Mouse (Mus musculus) liver, embryonic 11.5 days (tissue): ENCODE results near the gene Ints14. TPM values are rescaled to one million over a fixed set of nuclear protein-coding genes. Genes with fewer than 3 reads are reported as not detected.

Source experiments
- ATAC-seq: fragments of 200-750 bp; cut with Nextera tagmentation; replicated peaks from 2 replicates; pipeline ENCODE4 v1.8.0; 2017; ENCODE audit warnings: moderate number of reproducible peaks, mild to moderate bottlenecking, moderate TSS enrichment, moderate library complexity; ENCODE audit not compliant: low FRiP score
- DNase-seq: peaks from one replicate; pipeline ENCODE4 v3.0.0-alpha.2; 2017; ENCODE audit warnings: low spot score
- H3K27ac ChIP-seq: fragments of 300-500 bp; sonication (generic); 2 replicates; pipeline ENCODE4 v1.5.1; 2014; ENCODE audit warnings: mild to moderate bottlenecking, low read depth, low read length, control low read depth
- H3K27me3 ChIP-seq: fragments of 300-500 bp; sonication (generic); replicated peaks from 2 replicates; pipeline ENCODE4 v1.6.1; 2014; ENCODE audit warnings: low read length, mixed read lengths; ENCODE audit not compliant: control insufficient read depth, insufficient read depth
- H3K36me3 ChIP-seq: fragments of 300-500 bp; sonication (generic); 2 replicates; pipeline ENCODE4 v1.6.1; 2014; ENCODE audit warnings: mild to moderate bottlenecking, low read length, moderate library complexity, mixed read lengths; ENCODE audit not compliant: control insufficient read depth, insufficient read depth
- H3K4me1 ChIP-seq: fragments of 300-500 bp; sonication (generic); replicated peaks from 2 replicates; pipeline ENCODE4 v1.6.1; 2014; ENCODE audit warnings: low read length, mixed read lengths; ENCODE audit not compliant: control insufficient read depth, insufficient read depth
- H3K4me2 ChIP-seq: fragments of 300-500 bp; sonication (generic); 2 replicates; pipeline ENCODE4 v1.6.1; 2014; ENCODE audit warnings: mild to moderate bottlenecking, control low read depth, moderate library complexity
- H3K4me3 ChIP-seq: fragments of 300-500 bp; sonication (generic); 2 replicates; pipeline ENCODE4 v1.5.1; 2014; ENCODE audit warnings: low read depth, low read length, control low read depth
- H3K9ac ChIP-seq: fragments of 300-500 bp; sonication (generic); 2 replicates; pipeline ENCODE4 v1.6.1; 2014; ENCODE audit warnings: low read depth, low read length, control low read depth
- H3K9me3 ChIP-seq: fragments of 300-500 bp; sonication (generic); 2 replicates; pipeline ENCODE4 v1.6.1; 2016; ENCODE audit warnings: low read length, inconsistent platforms, mixed read lengths; ENCODE audit not compliant: control insufficient read depth
- WGBS: fragments of 180-500 bp; shearing (Covaris S2); extraction: QIAGEN DNeasy Blood & Tissue Kit; methylation state at CpG from one replicate; pipeline ENCODE4 v1.1.7; 2014; 5-methylcytosine and 5-hydroxymethylcytosine counted together
- polyA plus RNA-seq: library from polyadenylated mRNA; unstranded; fragments of >200 nt; fragmentation: Nextera tagmentation; extraction: Ambion mirVana; gene quantifications from 2 replicates; pipeline ENCODE4 v1.2.1, GENCODE M21; 2014

Ints14 gene
- polyA plus RNA-seq, 1 experiment from 2014 or later, result 58.4 TPM

DNA sequence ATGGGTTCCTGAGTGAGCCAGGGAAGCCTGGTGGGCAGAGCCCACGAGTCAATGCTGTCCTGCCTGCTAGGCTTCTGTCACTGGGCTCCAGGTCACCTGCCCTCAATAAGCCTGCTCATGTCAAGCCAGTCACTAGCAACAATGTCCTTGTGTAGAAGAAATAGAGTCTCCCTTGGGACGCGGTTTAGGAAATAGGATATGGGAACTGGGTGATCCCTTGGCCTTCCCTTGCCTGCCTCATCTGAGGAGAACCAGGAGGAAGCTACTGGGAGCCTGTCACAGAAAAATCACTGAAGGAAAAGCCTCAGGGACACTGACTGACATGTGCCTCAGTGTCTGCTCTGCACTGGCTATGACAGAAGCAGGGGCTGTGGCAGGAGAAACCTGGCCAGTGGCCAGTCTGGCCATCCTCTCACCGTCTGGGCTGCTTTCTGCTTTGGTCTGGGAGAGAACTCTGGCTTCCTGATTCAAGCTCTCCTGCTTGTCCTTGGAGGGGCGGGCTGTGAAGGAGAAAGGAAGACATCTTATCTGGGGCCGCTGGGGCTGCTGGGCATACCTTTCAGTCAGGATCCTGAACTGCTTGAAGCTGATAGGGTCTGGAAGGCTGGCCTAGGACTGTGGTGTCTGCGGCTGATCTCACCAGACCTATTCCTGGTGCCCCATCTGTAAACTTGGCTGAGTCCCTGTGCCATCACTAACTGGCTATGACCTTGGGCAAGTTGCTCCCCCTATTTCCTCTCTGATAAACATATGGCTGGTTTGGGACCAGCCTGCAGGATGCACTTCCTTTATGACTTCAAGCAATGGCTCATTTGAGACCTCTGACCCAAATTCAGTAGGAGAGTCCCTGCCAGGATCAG lies 28.7 kb upstream of the Ints14 start:
- no peak overlapping the region for H3K9ac ChIP-seq
- DNase-seq, result no peak
- 41% methylated on average over 7 of the region's 7 CpGs for WGBS
- H3K27me3 ChIP-seq, result no peaks in the 10 kb centered on the region
- no peaks in the 10 kb centered on the region for H3K36me3 ChIP-seq
- peaks cover 34% of the 10 kb centered on the region for H3K4me1 ChIP-seq
- no peaks in the 10 kb centered on the region for H3K9me3 ChIP-seq
- H3K4me2 ChIP-seq, result peak overlapping the region; percentile 33
- ATAC-seq, result peak; percentile 69
- peak overlapping the region; percentile 45; the same call in 1 of the 2 replicates for H3K27ac ChIP-seq
- no peak overlapping the region for H3K4me3 ChIP-seq

- no peak overlapping the region for H3K4me3 ChIP-seq
- ATAC-seq (peak; percentile 75), DNase-seq (no peak)
- H3K36me3 ChIP-seq, result no peaks in the 10 kb centered on the region
- H3K4me2 ChIP-seq, result peak overlapping the region; percentile 42
- H3K27ac ChIP-seq, result peak overlapping the region; percentile 28; the same call in 1 of the 2 replicates
- H3K27me3 ChIP-seq, result no peaks in the 10 kb centered on the region
- no peaks in the 10 kb centered on the region for H3K9me3 ChIP-seq
- WGBS, result 46% methylated on average over 15 of the region's 15 CpGs
- peaks cover 39% of the 10 kb centered on the region for H3K4me1 ChIP-seq
- H3K9ac ChIP-seq, result no peak overlapping the region
Measured at GRCm38 (mm10) chr9:64934015-64934754, 26.5 kb upstream of the Ints14 start.

DNA sequence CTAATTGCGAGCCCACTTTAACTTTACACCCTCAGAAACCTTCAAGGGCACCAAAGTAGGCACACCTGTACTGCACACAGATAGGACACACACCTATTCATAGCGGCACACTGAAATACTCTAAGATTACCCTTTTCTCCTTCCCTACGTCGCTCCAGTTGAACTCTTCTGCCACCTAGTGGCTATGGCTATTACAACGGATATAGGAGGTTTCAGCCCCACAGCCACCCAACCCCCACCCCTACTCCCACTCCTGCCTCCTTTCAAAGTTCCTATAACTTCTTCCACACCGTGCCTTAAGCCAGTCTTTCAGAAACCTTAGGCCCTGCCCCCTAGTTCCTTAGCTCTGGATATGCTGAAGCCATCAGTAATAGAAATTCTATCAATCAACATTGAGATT lies 24.2 kb upstream of the Ints14 start:
- no peak overlapping the region for H3K4me3 ChIP-seq
- H3K4me1 ChIP-seq, result peaks cover 47% of the 10 kb centered on the region
- no peak overlapping the region for H3K9ac ChIP-seq
- no peaks in the 10 kb centered on the region; the same call in 1 of the 2 replicates for H3K27me3 ChIP-seq
- ATAC-seq (no peak; the same call in 1 of the 2 replicates), DNase-seq (no peak)
- H3K9me3 ChIP-seq, result no peaks in the 10 kb centered on the region
- peak overlapping the region; percentile 40 for H3K4me2 ChIP-seq
- H3K27ac ChIP-seq, result no peak overlapping the region
- 5% methylated on average over 6 of the region's 6 CpGs for WGBS
- H3K36me3 ChIP-seq, result no peaks in the 10 kb centered on the region

- peak overlapping the region; percentile 81; the same call in 1 of the 2 replicates for H3K27ac ChIP-seq
- H3K4me3 ChIP-seq, result no peak overlapping the region
- DNase-seq, result no peak
- no peaks in the 10 kb centered on the region for H3K36me3 ChIP-seq
- no peak for ATAC-seq
- no peak overlapping the region for H3K9ac ChIP-seq
- H3K4me1 ChIP-seq, result peaks cover 38% of the 10 kb centered on the region
- no peak overlapping the region for H3K4me2 ChIP-seq
- 56% methylated on average over 5 of the region's 5 CpGs for WGBS
- H3K27me3 ChIP-seq, result no peaks in the 10 kb centered on the region; the same call in 1 of the 2 replicates
- H3K9me3 ChIP-seq, result no peaks in the 10 kb centered on the region
Measured at GRCm38 (mm10) chr9:64937491-64937890, 23.2 kb upstream of the Ints14 start.

- H3K9ac ChIP-seq, result peak overlapping the region; percentile 55
- H3K36me3 ChIP-seq, result no peaks in the 10 kb centered on the region
- no peaks in the 10 kb centered on the region for H3K9me3 ChIP-seq
- 35% methylated on average over 5 of the region's 5 CpGs for WGBS
- peak overlapping the region; percentile 81 for H3K27ac ChIP-seq
- H3K4me1 ChIP-seq, result peaks cover 31% of the 10 kb centered on the region
- ATAC-seq (peak; percentile 86), DNase-seq (no peak)
- peak overlapping the region; percentile 40 for H3K4me3 ChIP-seq
- peak overlapping the region; percentile 60 for H3K4me2 ChIP-seq
- peaks cover 4% of the 10 kb centered on the region; the same call in 1 of the 2 replicates for H3K27me3 ChIP-seq
Measured at GRCm38 (mm10) chr9:64938535-64938934, 22.2 kb upstream of the Ints14 start.

DNA sequence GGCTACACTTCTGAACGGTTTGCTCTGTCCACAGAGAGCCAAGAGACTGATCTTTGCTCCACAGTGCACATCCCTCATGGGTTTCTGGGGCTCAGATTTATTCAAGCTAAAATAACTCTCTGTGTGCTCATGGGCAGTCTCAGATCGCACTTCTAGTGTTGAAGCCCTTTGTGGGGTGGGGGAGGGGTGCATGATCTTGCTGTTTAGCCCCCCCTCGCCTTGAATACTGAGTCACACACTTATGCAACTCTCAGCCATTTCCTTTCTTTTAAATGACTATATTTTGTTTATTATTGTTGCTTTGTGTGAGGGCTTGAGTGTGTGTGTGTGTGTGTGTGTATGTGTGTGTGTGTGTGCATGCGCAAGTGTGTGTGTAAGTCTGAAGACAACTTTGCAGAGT lies 21.4 kb upstream of the Ints14 start:
- Histone ChIP-seq H3K4me3 (peak overlapping the region; percentile 40), H3K9ac (peak overlapping the region; percentile 55), H3K9me3 (no peaks in the 10 kb centered on the region), H3K4me1 (peaks cover 26% of the 10 kb centered on the region), H3K4me2 (peak overlapping the region; percentile 60), H3K27me3 (peaks cover 9% of the 10 kb centered on the region), H3K36me3 (no peaks in the 10 kb centered on the region), H3K27ac (peak overlapping the region; percentile 81)
- ATAC-seq (no peak), DNase-seq (no peak)
- 37% methylated on average over 4 of the region's 4 CpGs for WGBS

- peaks cover 21% of the 10 kb centered on the region for H3K4me1 ChIP-seq
- H3K36me3 ChIP-seq, result no peaks in the 10 kb centered on the region
- ATAC-seq (no peak), DNase-seq (no peak)
- WGBS, result 77% methylated on average over 2 of the region's 2 CpGs
- no peak overlapping the region for H3K27ac ChIP-seq
- no peaks in the 10 kb centered on the region for H3K9me3 ChIP-seq
- H3K4me3 ChIP-seq, result no peak overlapping the region
- H3K27me3 ChIP-seq, result peaks cover 11% of the 10 kb centered on the region
- H3K9ac ChIP-seq, result no peak overlapping the region
- H3K4me2 ChIP-seq, result no peak overlapping the region
Measured at GRCm38 (mm10) chr9:64939790-64940189, 20.9 kb upstream of the Ints14 start.

DNA sequence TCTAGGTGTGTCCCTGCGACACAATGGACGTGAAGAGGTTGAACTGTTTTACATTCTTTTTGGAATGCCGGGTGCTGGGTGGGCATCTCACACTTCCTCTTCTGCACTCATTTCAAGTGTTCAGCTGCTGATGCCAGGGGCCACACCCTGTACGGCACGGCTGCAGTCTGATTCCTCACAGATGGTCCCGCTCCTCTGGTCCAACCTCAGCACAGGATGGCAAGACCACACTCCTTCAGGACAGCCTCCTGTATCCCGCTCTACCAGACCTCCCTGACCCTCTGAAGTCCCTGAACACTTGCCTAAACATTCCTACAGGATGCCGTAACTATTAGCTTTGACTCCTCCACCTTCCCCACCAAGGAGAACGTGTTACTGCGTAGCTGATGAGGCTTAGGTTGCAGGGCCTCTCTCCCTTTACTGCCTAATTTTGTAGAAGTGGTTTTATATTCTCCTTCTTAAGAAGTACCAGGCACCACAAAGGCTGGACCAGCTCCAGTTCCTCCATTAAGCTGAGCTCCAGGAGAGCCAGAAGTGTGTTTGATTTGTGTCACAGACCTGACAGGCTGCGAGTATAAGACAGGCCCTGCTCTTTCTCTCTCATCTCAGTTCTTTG lies 19.9 kb upstream of the Ints14 start:
- no peak overlapping the region for H3K9ac ChIP-seq
- ATAC-seq (no peak), DNase-seq (no peak)
- no peak overlapping the region for H3K4me3 ChIP-seq
- H3K4me1 ChIP-seq, result peaks cover 21% of the 10 kb centered on the region
- peaks cover 11% of the 10 kb centered on the region for H3K27me3 ChIP-seq
- H3K9me3 ChIP-seq, result no peaks in the 10 kb centered on the region
- 79% methylated on average over 11 of the region's 11 CpGs for WGBS
- no peak overlapping the region for H3K4me2 ChIP-seq
- no peak overlapping the region for H3K27ac ChIP-seq
- no peaks in the 10 kb centered on the region for H3K36me3 ChIP-seq
